Mouse (Mus musculus): ENCODE results near the gene Vti1a. TPM values are rescaled to one million over a fixed set of nuclear protein-coding genes. Genes with fewer than 3 reads are reported as not detected.

The Vti1a gene
- polyA plus RNA-seq, 1 experiment from 2014 or later, result 19.4 TPM

GRCm38 (mm10) chr19:55331776-55332175, 15.7 kb downstream of the Vti1a start:
- Histone ChIP-seq H3K36me3 (ENCODE audit: control insufficient read depth, insufficient read depth, low read length) (no peaks in the 10 kb centered on the region; the same call in 1 of the 2 replicates), H3K27ac (replicated peaks) (no peak overlapping the region), H3K9me3 (ENCODE audit: control insufficient read depth, low read length) (no peaks in the 10 kb centered on the region), H3K4me2 (replicated peaks; ENCODE audit: low read depth) (no peak overlapping the region), H3K27me3 (ENCODE audit: control insufficient read depth, insufficient read depth, low read length) (no peaks in the 10 kb centered on the region), H3K4me3 (ENCODE audit: low read depth, low read length) (no peak overlapping the region), H3K4me1 (replicated peaks; ENCODE audit: control insufficient read depth, insufficient read depth) (no peaks in the 10 kb centered on the region), H3K9ac (ENCODE audit: low read length) (no peak overlapping the region)
- DNase-seq (ENCODE audit: low spot score), result no peak
- ATAC-seq (ENCODE audit: low FRiP score, low TSS enrichment), result no peak
- TF ChIP-seq CTCF (IDR thresholded peaks at IDR 0.05; ENCODE audit: low read depth) (no peak), EP300 (optimal IDR thresholded peaks at IDR 0.05) (no peak)
- 91% methylated on average over 5 of the region's 5 CpGs for WGBS

GRCm38 (mm10) chr19:55332641-55333268, 16.7 kb downstream of the Vti1a start:
- peak; percentile 84 for ATAC-seq (ENCODE audit: low FRiP score, low TSS enrichment)
- no peaks in the 10 kb centered on the region for H3K4me1 ChIP-seq (replicated peaks; ENCODE audit: control insufficient read depth, insufficient read depth)
- peak; percentile 96 for TF ChIP-seq CTCF (IDR thresholded peaks at IDR 0.05; ENCODE audit: low read depth)
- no peak for TF ChIP-seq EP300 (optimal IDR thresholded peaks at IDR 0.05)
- DNase-seq (ENCODE audit: low spot score), result peak; percentile 66
- 93% methylated on average over 8 of the region's 8 CpGs for WGBS
- no peak overlapping the region for H3K27ac ChIP-seq (replicated peaks)
- no peaks in the 10 kb centered on the region for H3K27me3 ChIP-seq (ENCODE audit: control insufficient read depth, insufficient read depth, low read length)
- no peak overlapping the region for H3K4me3 ChIP-seq (ENCODE audit: low read depth, low read length)
- no peaks in the 10 kb centered on the region; the same call in 1 of the 2 replicates for H3K36me3 ChIP-seq (ENCODE audit: control insufficient read depth, insufficient read depth, low read length)
- no peak overlapping the region for H3K4me2 ChIP-seq (replicated peaks; ENCODE audit: low read depth)
- no peaks in the 10 kb centered on the region for H3K9me3 ChIP-seq (ENCODE audit: control insufficient read depth, low read length)
- no peak overlapping the region for H3K9ac ChIP-seq (ENCODE audit: low read length)

- Histone ChIP-seq H3K4me2 (replicated peaks; ENCODE audit: low read depth) (no peak overlapping the region), H3K4me3 (ENCODE audit: low read depth, low read length) (no peak overlapping the region), H3K9ac (ENCODE audit: low read length) (no peak overlapping the region), H3K27me3 (ENCODE audit: control insufficient read depth, insufficient read depth, low read length) (no peaks in the 10 kb centered on the region), H3K27ac (replicated peaks) (no peak overlapping the region), H3K4me1 (replicated peaks; ENCODE audit: control insufficient read depth, insufficient read depth) (no peaks in the 10 kb centered on the region), H3K9me3 (ENCODE audit: control insufficient read depth, low read length) (no peaks in the 10 kb centered on the region), H3K36me3 (ENCODE audit: control insufficient read depth, insufficient read depth, low read length) (no peaks in the 10 kb centered on the region)
- WGBS, result 81% methylated on average over 1 of the region's 1 CpGs
- DNase-seq (ENCODE audit: low spot score), result no peak
- ATAC-seq (ENCODE audit: low FRiP score, low TSS enrichment), result no peak
- TF ChIP-seq CTCF (IDR thresholded peaks at IDR 0.05; ENCODE audit: low read depth) (peak; percentile 79), EP300 (optimal IDR thresholded peaks at IDR 0.05) (no peak)
These were observed 19.8 kb downstream of the Vti1a start for GRCm38 (mm10) chr19:55335881-55336280.

GRCm38 (mm10) chr19:55336441-55336840, 20.3 kb downstream of the Vti1a start:
- WGBS, result 80% methylated on average over 12 of the region's 12 CpGs
- Histone ChIP-seq H3K27me3 (ENCODE audit: control insufficient read depth, insufficient read depth, low read length) (no peaks in the 10 kb centered on the region), H3K36me3 (ENCODE audit: control insufficient read depth, insufficient read depth, low read length) (no peaks in the 10 kb centered on the region), H3K27ac (replicated peaks) (no peak overlapping the region), H3K4me2 (replicated peaks; ENCODE audit: low read depth) (no peak overlapping the region), H3K9ac (ENCODE audit: low read length) (no peak overlapping the region), H3K9me3 (ENCODE audit: control insufficient read depth, low read length) (no peaks in the 10 kb centered on the region), H3K4me3 (ENCODE audit: low read depth, low read length) (no peak overlapping the region), H3K4me1 (replicated peaks; ENCODE audit: control insufficient read depth, insufficient read depth) (no peaks in the 10 kb centered on the region)
- ATAC-seq (ENCODE audit: low FRiP score, low TSS enrichment), result no peak
- no peak for TF ChIP-seq CTCF (IDR thresholded peaks at IDR 0.05; ENCODE audit: low read depth)
- no peak for TF ChIP-seq EP300 (optimal IDR thresholded peaks at IDR 0.05)
- DNase-seq (ENCODE audit: low spot score), result no peak

- 58% methylated on average over 9 of the region's 9 CpGs for WGBS
- no peak overlapping the region for H3K9ac ChIP-seq (ENCODE audit: low read length)
- H3K9me3 ChIP-seq (ENCODE audit: control insufficient read depth, low read length), result no peaks in the 10 kb centered on the region
- ATAC-seq (ENCODE audit: low FRiP score, low TSS enrichment) (no peak), DNase-seq (ENCODE audit: low spot score) (no peak)
- TF ChIP-seq CTCF (IDR thresholded peaks at IDR 0.05; ENCODE audit: low read depth) (no peak), EP300 (optimal IDR thresholded peaks at IDR 0.05) (no peak)
- H3K4me3 ChIP-seq (ENCODE audit: low read depth, low read length), result no peak overlapping the region
- no peak overlapping the region for H3K4me2 ChIP-seq (replicated peaks; ENCODE audit: low read depth)
- no peak overlapping the region for H3K27ac ChIP-seq (replicated peaks)
- H3K27me3 ChIP-seq (ENCODE audit: control insufficient read depth, insufficient read depth, low read length), result no peaks in the 10 kb centered on the region
- no peaks in the 10 kb centered on the region for H3K36me3 ChIP-seq (ENCODE audit: control insufficient read depth, insufficient read depth, low read length)
- no peaks in the 10 kb centered on the region for H3K4me1 ChIP-seq (replicated peaks; ENCODE audit: control insufficient read depth, insufficient read depth)
These were observed 21.0 kb downstream of the Vti1a start for GRCm38 (mm10) chr19:55337066-55337465.

- 79% methylated on average over 10 of the region's 10 CpGs for WGBS
- H3K36me3 ChIP-seq (ENCODE audit: control insufficient read depth, insufficient read depth, low read length), result no peaks in the 10 kb centered on the region
- no peak overlapping the region for H3K27ac ChIP-seq (replicated peaks)
- H3K4me2 ChIP-seq (replicated peaks; ENCODE audit: low read depth), result no peak overlapping the region
- H3K9me3 ChIP-seq (ENCODE audit: control insufficient read depth, low read length), result no peaks in the 10 kb centered on the region
- H3K4me1 ChIP-seq (replicated peaks; ENCODE audit: control insufficient read depth, insufficient read depth), result no peaks in the 10 kb centered on the region
- TF ChIP-seq CTCF (IDR thresholded peaks at IDR 0.05; ENCODE audit: low read depth) (no peak), EP300 (optimal IDR thresholded peaks at IDR 0.05) (no peak)
- H3K27me3 ChIP-seq (ENCODE audit: control insufficient read depth, insufficient read depth, low read length), result no peaks in the 10 kb centered on the region
- DNase-seq (ENCODE audit: low spot score), result no peak
- H3K9ac ChIP-seq (ENCODE audit: low read length), result no peak overlapping the region
- ATAC-seq (ENCODE audit: low FRiP score, low TSS enrichment), result no peak
- H3K4me3 ChIP-seq (ENCODE audit: low read depth, low read length), result no peak overlapping the region
These were observed 21.6 kb downstream of the Vti1a start for GRCm38 (mm10) chr19:55337664-55338063.

Measured in stomach, postnatal 0 days (tissue).